ENCODE assay signal across 9 mouse cellular contexts in genomic region chr16:59547887-59548581, GRCm38 (mm10). TPM values are rescaled to one million over a fixed set of nuclear protein-coding genes. Genes with fewer than 3 reads are reported as not detected.
A peak's percentile ranks its signal among the peaks of the same experiment; 100 is the strongest.
DNase-seq lines count a peak whose midpoint lies in the region; ATAC-seq and TF ChIP-seq lines count a peak whose summit lies in the region.
"Had no signal": no experiment of that assay in that cellular context is flagged by ENCODE, and none has a peak within 500 bp of the region (broad histone marks: within the 10 kb centered on the region; RNA-seq: fewer than 3 reads in every experiment).

No protein-coding gene starts in this region.

- 74% methylated on average over 14 of the region's 14 CpGs for WGBS in neural tube, embryonic 13.5 days
- WGBS in heart, postnatal 0 days = 39% methylated on average over 14 of the region's 14 CpGs
- 51% methylated on average over 14 of the region's 14 CpGs for WGBS in stomach, embryonic 16.5 days

- TF ChIP-seq POLR2A in cortical plate, adult 2 months (IDR thresholded peaks at IDR 0.05; ENCODE audit: extremely low read depth, insufficient read depth, low read length) = no peak

- no peaks in the 10 kb centered on the region for H3K36me3 ChIP-seq in neural tube, embryonic 13.5 days
- peaks cover 12% of the 10 kb centered on the region for H3K36me3 ChIP-seq in heart, postnatal 0 days (replicated peaks; ENCODE audit: control insufficient read depth, insufficient read depth, low read length)
- H3K36me3 ChIP-seq in stomach, embryonic 16.5 days (ENCODE audit: control insufficient read depth, insufficient read depth, low read length) = no peaks in the 10 kb centered on the region
- H3K36me3 ChIP-seq: neural tube, embryonic 12.5 days had no signal

- H3K4me3 ChIP-seq in neural tube, embryonic 13.5 days = no peak overlapping the region
- H3K4me3 ChIP-seq in cortical plate, adult 2 months (ENCODE audit: insufficient read depth, low read length) = no peak overlapping the region
- H3K4me3 ChIP-seq in heart, postnatal 0 days (ENCODE audit: low read depth, low read length) = no peak overlapping the region
- no peak overlapping the region for H3K4me3 ChIP-seq in stomach, embryonic 16.5 days (replicated peaks; ENCODE audit: low read length)
- H3K4me3 ChIP-seq: neural tube, embryonic 12.5 days had no signal

- DNase-seq in neural tube, embryonic 10.5 days (ENCODE audit: extremely low spot score, low spot score) = no peak
- DNase-seq in heart, postnatal 0 days (ENCODE audit: low spot score) = peak; percentile 39
- peak; percentile 63 for DNase-seq in layer of hippocampus, adult 11-12 months (ENCODE audit: low spot score)
- DNase-seq in lung, postnatal 14 days = peak; percentile 54
- no peak for DNase-seq in spleen, postnatal 14 days (ENCODE audit: low spot score in 2 of 2)

- ATAC-seq in neural tube, embryonic 13.5 days (ENCODE audit: low read depth) = 0 out of 2 replicates have a peak, but pooled peaks have one; percentile 60
- no peak for ATAC-seq in heart, postnatal 0 days (ENCODE audit: insufficient read depth, low read depth)
- no peak; the same call in 1 of the 2 replicates for ATAC-seq in stomach, embryonic 16.5 days (ENCODE audit: insufficient read depth, low FRiP score)

- no peaks in the 10 kb centered on the region for H3K27me3 ChIP-seq in neural tube, embryonic 13.5 days
- H3K27me3 ChIP-seq in heart, postnatal 0 days (ENCODE audit: control insufficient read depth, insufficient read depth, low read length) = no peaks in the 10 kb centered on the region
- H3K27me3 ChIP-seq in stomach, embryonic 16.5 days (ENCODE audit: control insufficient read depth, insufficient read depth, low read length) = no peaks in the 10 kb centered on the region
- H3K27me3 ChIP-seq: neural tube, embryonic 12.5 days had no signal

- H3K27ac ChIP-seq in neural tube, embryonic 13.5 days (replicated peaks) = no peak overlapping the region; the same call in 1 of the 2 replicates
- H3K27ac ChIP-seq in cortical plate, adult 2 months (ENCODE audit: insufficient read depth, low read length) = peak overlapping the region; percentile 45; the same call in 1 of the 2 replicates
- peak overlapping the region; percentile 36; the same call in 1 of the 2 replicates for H3K27ac ChIP-seq in heart, postnatal 0 days (ENCODE audit: low read depth)
- H3K27ac ChIP-seq in stomach, embryonic 16.5 days (ENCODE audit: low read length) = peak overlapping the region; percentile 43
- H3K27ac ChIP-seq: neural tube, embryonic 12.5 days had no signal

- H3K4me2 ChIP-seq in neural tube, embryonic 13.5 days = no peak overlapping the region
- H3K4me2 ChIP-seq in heart, postnatal 0 days (ENCODE audit: low read depth, low read length) = no peak overlapping the region
- 0 out of 2 replicates have a peak overlapping the region, but pooled peaks have one; percentile 8 for H3K4me2 ChIP-seq in stomach, embryonic 16.5 days (ENCODE audit: low read depth, low read length)
- H3K4me2 ChIP-seq: neural tube, embryonic 12.5 days had no signal

- peaks cover 32% of the 10 kb centered on the region for H3K4me1 ChIP-seq in neural tube, embryonic 13.5 days (replicated peaks)
- H3K4me1 ChIP-seq in cortical plate, adult 2 months (ENCODE audit: control insufficient read depth, insufficient read depth, low read length) = peaks cover 6% of the 10 kb centered on the region
- H3K4me1 ChIP-seq in heart, postnatal 0 days (ENCODE audit: control insufficient read depth, insufficient read depth) = peaks cover 13% of the 10 kb centered on the region
- H3K4me1 ChIP-seq in stomach, embryonic 16.5 days (ENCODE audit: control insufficient read depth, insufficient read depth, low read length) = peaks cover 25% of the 10 kb centered on the region

- no peak overlapping the region for H3K9ac ChIP-seq in neural tube, embryonic 13.5 days
- H3K9ac ChIP-seq in heart, postnatal 0 days (replicated peaks; ENCODE audit: low read depth, low read length) = no peak overlapping the region
- H3K9ac ChIP-seq in stomach, embryonic 16.5 days (ENCODE audit: low read length) = no peak overlapping the region
- H3K9ac ChIP-seq: neural tube, embryonic 12.5 days had no signal

- H3K9me3 ChIP-seq in neural tube, embryonic 13.5 days = no peaks in the 10 kb centered on the region
- H3K9me3 ChIP-seq in heart, postnatal 0 days (replicated peaks; ENCODE audit: control insufficient read depth, low read length) = no peaks in the 10 kb centered on the region
- no peaks in the 10 kb centered on the region for H3K9me3 ChIP-seq in stomach, embryonic 16.5 days (replicated peaks; ENCODE audit: control insufficient read depth, low read length)
- H3K9me3 ChIP-seq: neural tube, embryonic 12.5 days had no signal

- TF ChIP-seq EP300 in heart, postnatal 0 days (IDR thresholded peaks at IDR 0.05; ENCODE audit: low read depth) = no peak

- TF ChIP-seq CTCF in cortical plate, adult 2 months (IDR thresholded peaks at IDR 0.05; ENCODE audit: extremely low read depth, insufficient read depth, low read length) = no peak
- TF ChIP-seq CTCF in heart, postnatal 0 days (IDR thresholded peaks at IDR 0.05; ENCODE audit: low read depth) = no peak

RNA-seq across cellular contexts. Expression of gene Crybg3, which starts 52.7 kb away (rescaled TPM):
- 2.8 and 3.8 TPM in 2 replicates for polyA plus RNA-seq in neural tube, embryonic 13.5 days (2015; fragmentation: Nextera tagmentation; extraction: Ambion mirVana)
- 2.6 and 4.0 TPM in 2 replicates for polyA plus RNA-seq in cortical plate, adult 2 months (2012; rRNA removed)
- 26.9 and 40.0 TPM in 2 replicates for total RNA-seq in heart, postnatal 0 days (2014; rRNA removed; ENCODE audit: low replicate concordance)
- polyA plus RNA-seq in heart, postnatal 0 days (2015; fragmentation: Nextera tagmentation; extraction: Ambion mirVana) = 8.9 and 9.2 TPM in 2 replicates
- 11.2 and 11.6 TPM in 2 replicates for polyA plus RNA-seq in stomach, embryonic 16.5 days (2015; fragmentation: Nextera tagmentation; extraction: Ambion mirVana)

Comparison
In these comparisons a context has a peak if more than half of its experiments do, and no peak if none do; other contexts are left out.
1. DNase-seq: peak in heart, postnatal 0 days (single experiment), layer of hippocampus, adult 11-12 months (single experiment) and lung, postnatal 14 days (single experiment); none in neural tube, embryonic 10.5 days (single experiment) and spleen, postnatal 14 days (0 of 2).